Mouse (Mus musculus): Measurements from ENCODE around the gene Gm10912. TPM values are rescaled to one million over a fixed set of nuclear protein-coding genes. Genes with fewer than 3 reads are reported as not detected.

Gm10912 gene
- polyA plus RNA-seq, 1 experiment from 2014 or later: 0.13 TPM

DNA sequence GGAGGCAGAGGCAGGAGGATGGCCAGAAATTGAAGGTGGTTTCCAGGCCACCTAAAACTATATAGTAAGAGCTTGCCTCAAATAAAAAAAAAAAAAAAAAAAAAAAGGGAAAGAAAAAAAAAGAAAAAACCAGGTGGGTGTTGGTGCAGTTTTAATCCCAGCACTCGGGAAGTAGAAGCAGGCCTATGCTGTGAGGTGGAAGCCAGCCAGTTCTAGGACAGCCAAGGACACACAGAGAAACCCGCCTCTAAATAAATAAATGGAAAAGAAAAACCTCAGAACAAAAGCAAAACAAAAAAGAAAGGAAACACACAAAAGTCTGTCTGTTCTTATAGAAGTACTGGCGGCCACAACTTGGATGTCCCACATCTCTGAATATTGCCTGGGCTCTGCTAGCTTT, 49.3 kb downstream of the Gm10912 start:
- no peak for DNase-seq (ENCODE audit: low spot score)

Other genes starting within 250 kb of the Gm10912 start
- 4.2 and 4.3 TPM in 2 replicates for gene Lmo2, start 107.8 kb upstream of the Gm10912 start, polyA plus RNA-seq (2015; fragmentation: Nextera tagmentation; extraction: Ambion mirVana)
- gene Fbxo3, start 38.1 kb upstream of the Gm10912 start, polyA plus RNA-seq (2015; fragmentation: Nextera tagmentation; extraction: Ambion mirVana): 48.2 and 59.2 TPM in 2 replicates
- gene 4931422A03Rik, start 37.5 kb upstream of the Gm10912 start, polyA plus RNA-seq (2015; fragmentation: Nextera tagmentation; extraction: Ambion mirVana): 1.2 and 2.2 TPM in 2 replicates
- gene Gm10799, start 2.7 kb downstream of the Gm10912 start, polyA plus RNA-seq (2015; fragmentation: Nextera tagmentation; extraction: Ambion mirVana): not detected in 2 replicates
- 2.1 and 2.3 TPM in 2 replicates for gene Cd59b, start 4.0 kb downstream of the Gm10912 start, polyA plus RNA-seq (2015; fragmentation: Nextera tagmentation; extraction: Ambion mirVana)
- gene Cd59a, start 30.0 kb downstream of the Gm10912 start, polyA plus RNA-seq (2015; fragmentation: Nextera tagmentation; extraction: Ambion mirVana): 8.4 and 9.1 TPM in 2 replicates
- gene A930018P22Rik, start 56.9 kb downstream of the Gm10912 start, polyA plus RNA-seq (2015; fragmentation: Nextera tagmentation; extraction: Ambion mirVana): not detected in 2 replicates